Mouse (Mus musculus) MEL (cell line): ENCODE measurements around the gene Sez6l.

Source experiments
- CTCF ChIP-seq, 3 experiments: IDR thresholded peaks in 2 of 3; conservative IDR thresholded peaks in 1 of 3; 2 replicates each; pipeline ENCODE4 v1.5.1; 2011 to 2012; ENCODE audit warnings: low read length in 3 of 3, low read depth in 2 of 3, mild to moderate bottlenecking in 2 of 3, improper control_type of control experiment in 1 of 3, inconsistent platforms in 1 of 3, mixed read lengths in 1 of 3, moderate library complexity in 1 of 3; ENCODE audit not compliant: control insufficient read depth in 1 of 3, insufficient read depth in 1 of 3, poor library complexity in 1 of 3, severe bottlenecking in 1 of 3
- E2F4 ChIP-seq: IDR thresholded peaks from 2 replicates; pipeline ENCODE4 v1.6.1; 2011; ENCODE audit warnings: low read depth, low read length, improper control_type of control experiment, borderline replicate concordance
- MYB ChIP-seq: IDR thresholded peaks from 2 replicates; pipeline ENCODE4 v1.6.1; 2011; ENCODE audit warnings: mild to moderate bottlenecking, low read depth, low read length, improper control_type of control experiment
- NELFE ChIP-seq: IDR thresholded peaks from 2 replicates; pipeline ENCODE4 v1.6.1; 2011; ENCODE audit warnings: low read depth, low read length, improper control_type of control experiment
- POLR2AphosphoS2 ChIP-seq: IDR thresholded peaks from 2 replicates; pipeline ENCODE4 v1.6.1; 2011; ENCODE audit warnings: low read length, improper control_type of control experiment
- RCOR1 ChIP-seq: IDR thresholded peaks from 2 replicates; pipeline ENCODE4 v1.6.1; 2012; ENCODE audit warnings: low read depth, mild to moderate bottlenecking, inconsistent platforms, low read length, improper control_type of control experiment
- SIN3A ChIP-seq: IDR thresholded peaks from 2 replicates; pipeline ENCODE4 v1.6.1; 2012; ENCODE audit warnings: low read length, improper control_type of control experiment, inconsistent platforms

GRCm38 (mm10) chr5:112560869-112561499 is 16.0 kb downstream of the Sez6l start:
- TF ChIP-seq CTCF (IDR thresholded peaks at IDR 0.05 in 2 of 3, conservative IDR thresholded peaks at IDR 0.05 in 1 of 3; ENCODE audit: control insufficient read depth in 1 of 3, insufficient read depth in 1 of 3, low read depth in 2 of 3, low read length in 3 of 3, poor library complexity in 1 of 3, severe bottlenecking in 1 of 3) (no peak), SIN3A (no peak), POLR2AphosphoS2 (no peak), MYB (no peak), RCOR1 (no peak), E2F4 (no peak), NELFE (no peak)
